Mouse (Mus musculus): ENCODE measurements at regions not wholly inside any gene's neighbourhood (a gene's known extent, or its start where the extent isn't known, plus 50 kb on each side); places are given as distances from the start of the nearest gene placed in this dataset.

DNA sequence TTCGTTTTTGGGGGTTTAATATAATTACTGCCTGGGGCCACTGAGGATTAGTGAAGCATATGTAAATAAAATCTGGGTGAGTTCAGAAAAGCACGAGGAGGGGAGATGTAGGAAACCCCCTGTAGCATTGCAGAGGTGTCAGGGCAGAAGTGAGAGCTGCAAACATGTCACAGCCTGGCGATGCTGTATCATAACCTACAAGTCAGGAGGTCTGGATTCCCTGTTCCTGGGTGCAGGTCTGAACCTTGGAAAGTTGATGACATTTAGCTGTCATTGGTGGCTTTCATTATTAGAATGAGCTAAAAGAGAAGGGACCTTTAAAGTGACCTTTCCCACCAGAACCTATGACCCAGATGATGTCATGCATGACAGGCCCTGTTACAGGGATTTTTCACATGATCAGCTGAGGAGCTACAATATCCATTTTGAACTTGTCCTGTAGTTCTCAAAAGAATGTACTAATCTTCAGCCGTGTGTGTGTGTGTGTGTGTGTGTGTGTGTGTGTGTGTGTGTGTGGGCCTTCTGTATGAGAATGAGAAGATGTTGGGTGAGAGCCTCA is 202.8 kb upstream of the Ptger4 start:
- Histone ChIP-seq H3K27ac (ENCODE audit: insufficient read depth, low read depth, low read length) (no peak overlapping the region), H3K4me3 (ENCODE audit: insufficient read depth, low read depth, low read length) (no peak overlapping the region), H3K36me3 (ENCODE audit: control insufficient read depth, insufficient read depth, low read length) (no peaks in the 10 kb centered on the region), H3K4me1 (ENCODE audit: control insufficient read depth, insufficient read depth, low read length) (0 out of 2 replicates have a peak, but pooled peaks cover 2% of the 10 kb centered on the region), H3K27me3 (replicated peaks; ENCODE audit: control insufficient read depth, insufficient read depth, low read length) (no peaks in the 10 kb centered on the region; the same call in 1 of the 2 replicates)
- no peak for DNase-seq
- TF ChIP-seq CTCF (conservative IDR thresholded peaks at IDR 0.05; ENCODE audit: insufficient read depth, insufficient read length, low read depth, low read length) (no peak), POLR2A (IDR thresholded peaks at IDR 0.05; ENCODE audit: low read depth, low read length) (no peak)
- 42% methylated on average over 4 of the region's 4 CpGs for WGBS

GRCm38 (mm10) chr15:5447707-5448496 is 203.9 kb upstream of the Ptger4 start:
- 65% methylated on average over 2 of the region's 2 CpGs for WGBS
- TF ChIP-seq CTCF (conservative IDR thresholded peaks at IDR 0.05; ENCODE audit: insufficient read depth, insufficient read length, low read depth, low read length) (no peak), POLR2A (IDR thresholded peaks at IDR 0.05; ENCODE audit: low read depth, low read length) (no peak)
- H3K36me3 ChIP-seq (ENCODE audit: control insufficient read depth, insufficient read depth, low read length): no peaks in the 10 kb centered on the region
- 0 out of 2 replicates have a peak, but pooled peaks cover 2% of the 10 kb centered on the region for H3K4me1 ChIP-seq (ENCODE audit: control insufficient read depth, insufficient read depth, low read length)
- no peak overlapping the region for H3K4me3 ChIP-seq (ENCODE audit: insufficient read depth, low read depth, low read length)
- H3K27me3 ChIP-seq (replicated peaks; ENCODE audit: control insufficient read depth, insufficient read depth, low read length): no peaks in the 10 kb centered on the region; the same call in 1 of the 2 replicates
- DNase-seq: no peak
- no peak overlapping the region for H3K27ac ChIP-seq (ENCODE audit: insufficient read depth, low read depth, low read length)

DNA sequence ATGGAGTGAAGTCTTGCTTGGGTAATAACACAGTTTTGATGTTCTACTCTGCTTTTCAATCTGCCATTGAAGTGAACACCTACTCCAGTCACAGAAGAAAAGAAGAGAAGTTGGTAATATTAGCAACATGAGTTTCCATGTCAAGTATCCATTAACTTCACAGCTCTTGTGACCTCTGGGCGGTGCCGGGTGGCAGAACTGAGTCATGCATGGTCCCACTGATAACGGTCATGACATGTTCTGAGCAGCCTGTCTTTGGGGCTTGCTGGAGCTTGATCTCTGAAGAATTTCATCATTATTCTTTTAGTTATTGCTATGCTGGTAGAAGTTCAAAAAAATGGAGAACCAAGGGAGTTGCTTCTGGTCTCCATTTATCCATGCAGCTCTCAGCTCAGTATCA is 215.1 kb upstream of the Ptger4 start:
- Histone ChIP-seq H3K27me3 (replicated peaks; ENCODE audit: control insufficient read depth, insufficient read depth, low read length) (no peaks in the 10 kb centered on the region), H3K27ac (ENCODE audit: insufficient read depth, low read depth, low read length) (no peak overlapping the region), H3K4me3 (ENCODE audit: insufficient read depth, low read depth, low read length) (no peak overlapping the region), H3K36me3 (ENCODE audit: control insufficient read depth, insufficient read depth, low read length) (no peaks in the 10 kb centered on the region), H3K4me1 (ENCODE audit: control insufficient read depth, insufficient read depth, low read length) (no peaks in the 10 kb centered on the region)
- no peak for DNase-seq
- WGBS: 95% methylated on average over 3 of the region's 3 CpGs
- TF ChIP-seq CTCF (conservative IDR thresholded peaks at IDR 0.05; ENCODE audit: insufficient read depth, insufficient read length, low read depth, low read length) (no peak), POLR2A (IDR thresholded peaks at IDR 0.05; ENCODE audit: low read depth, low read length) (no peak)

- TF ChIP-seq POLR2A (IDR thresholded peaks at IDR 0.05; ENCODE audit: low read depth, low read length) (no peak), CTCF (conservative IDR thresholded peaks at IDR 0.05; ENCODE audit: insufficient read depth, insufficient read length, low read depth, low read length) (no peak)
- no peak for DNase-seq
- H3K27ac ChIP-seq (ENCODE audit: insufficient read depth, low read depth, low read length): no peak overlapping the region
Measured at GRCm38 (mm10) chr15:5459580-5459979, 215.6 kb upstream of the Ptger4 start.

DNA sequence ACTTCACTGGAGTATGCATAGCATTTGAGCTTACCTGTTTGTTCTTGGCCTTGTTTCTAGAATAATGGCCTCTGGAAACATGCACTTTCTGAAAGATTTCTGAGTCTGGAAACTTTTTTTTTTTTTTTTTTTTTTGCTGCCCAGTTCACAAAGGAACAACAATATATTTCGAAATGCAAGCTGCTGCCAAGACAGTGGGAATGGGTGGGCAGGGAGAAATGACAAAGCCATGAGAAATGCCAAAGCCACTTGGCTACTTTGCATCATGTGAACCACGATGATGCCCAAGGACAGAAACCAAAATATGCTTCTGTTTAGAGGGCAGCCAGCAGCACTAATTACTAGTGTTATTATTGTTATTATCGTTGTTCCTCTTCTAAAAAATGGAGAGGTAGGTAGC is 218.7 kb upstream of the Ptger4 start:
- TF ChIP-seq POLR2A (IDR thresholded peaks at IDR 0.05; ENCODE audit: low read depth, low read length): no peak
- TF ChIP-seq CTCF (conservative IDR thresholded peaks at IDR 0.05; ENCODE audit: insufficient read depth, insufficient read length, low read depth, low read length): no peak
- Histone ChIP-seq H3K27ac (ENCODE audit: insufficient read depth, low read depth, low read length) (no peak overlapping the region), H3K4me3 (ENCODE audit: insufficient read depth, low read depth, low read length) (no peak overlapping the region), H3K4me1 (ENCODE audit: control insufficient read depth, insufficient read depth, low read length) (no peaks in the 10 kb centered on the region), H3K36me3 (ENCODE audit: control insufficient read depth, insufficient read depth, low read length) (no peaks in the 10 kb centered on the region), H3K27me3 (replicated peaks; ENCODE audit: control insufficient read depth, insufficient read depth, low read length) (no peaks in the 10 kb centered on the region)
- DNase-seq: no peak
- 73% methylated on average over 3 of the region's 3 CpGs for WGBS

More at GRCm38 (mm10) chr15:5459580-5459979, 215.6 kb upstream of the Ptger4 start:
- WGBS: 88% methylated on average over 4 of the region's 4 CpGs
- H3K36me3 ChIP-seq (ENCODE audit: control insufficient read depth, insufficient read depth, low read length): no peaks in the 10 kb centered on the region
- no peak overlapping the region for H3K4me3 ChIP-seq (ENCODE audit: insufficient read depth, low read depth, low read length)
- H3K27me3 ChIP-seq (replicated peaks; ENCODE audit: control insufficient read depth, insufficient read depth, low read length): no peaks in the 10 kb centered on the region
- H3K4me1 ChIP-seq (ENCODE audit: control insufficient read depth, insufficient read depth, low read length): no peaks in the 10 kb centered on the region

- H3K4me1 ChIP-seq (ENCODE audit: control insufficient read depth, insufficient read depth, low read length): no peaks in the 10 kb centered on the region
- TF ChIP-seq CTCF (conservative IDR thresholded peaks at IDR 0.05; ENCODE audit: insufficient read depth, insufficient read length, low read depth, low read length): no peak
- TF ChIP-seq POLR2A (IDR thresholded peaks at IDR 0.05; ENCODE audit: low read depth, low read length): no peak
Measured at GRCm38 (mm10) chr15:5464732-5465131, 220.7 kb upstream of the Ptger4 start.

GRCm38 (mm10) chr15:5468535-5469073 is 224.6 kb upstream of the Ptger4 start:
- Histone ChIP-seq H3K4me3 (ENCODE audit: insufficient read depth, low read depth, low read length) (no peak overlapping the region), H3K27ac (ENCODE audit: insufficient read depth, low read depth, low read length) (no peak overlapping the region), H3K27me3 (replicated peaks; ENCODE audit: control insufficient read depth, insufficient read depth, low read length) (no peaks in the 10 kb centered on the region), H3K36me3 (ENCODE audit: control insufficient read depth, insufficient read depth, low read length) (no peaks in the 10 kb centered on the region), H3K4me1 (ENCODE audit: control insufficient read depth, insufficient read depth, low read length) (no peaks in the 10 kb centered on the region)
- DNase-seq: no peak
- no peak for TF ChIP-seq CTCF (conservative IDR thresholded peaks at IDR 0.05; ENCODE audit: insufficient read depth, insufficient read length, low read depth, low read length)
- no peak for TF ChIP-seq POLR2A (IDR thresholded peaks at IDR 0.05; ENCODE audit: low read depth, low read length)
- 41% methylated on average over 3 of the region's 3 CpGs for WGBS

More at GRCm38 (mm10) chr15:5464732-5465131, 220.7 kb upstream of the Ptger4 start:
- no peak for DNase-seq
- H3K27me3 ChIP-seq (replicated peaks; ENCODE audit: control insufficient read depth, insufficient read depth, low read length): no peaks in the 10 kb centered on the region
- H3K27ac ChIP-seq (ENCODE audit: insufficient read depth, low read depth, low read length): no peak overlapping the region
- no peak overlapping the region for H3K4me3 ChIP-seq (ENCODE audit: insufficient read depth, low read depth, low read length)
- no peaks in the 10 kb centered on the region for H3K36me3 ChIP-seq (ENCODE audit: control insufficient read depth, insufficient read depth, low read length)
- WGBS: 92% methylated on average over 5 of the region's 5 CpGs

All from kidney, adult 2 months (tissue).